ENCODE assay signal across 20 mouse cellular contexts in genomic region chr7:139342809-139343208, GRCm38 (mm10). TPM values are rescaled to one million over a fixed set of nuclear protein-coding genes. Genes with fewer than 3 reads are reported as not detected.
DNase-seq lines count a peak whose midpoint lies in the region; ATAC-seq and TF ChIP-seq lines count a peak whose summit lies in the region.
"Had no signal": no experiment of that assay in that cellular context is flagged by ENCODE, and none has a peak within 500 bp of the region (broad histone marks: within the 10 kb centered on the region; RNA-seq: fewer than 3 reads in every experiment).

No protein-coding gene starts in this region.

- H3K9ac ChIP-seq in heart, postnatal 0 days (replicated peaks; ENCODE audit: low read depth, low read length): no peak overlapping the region
- no peak overlapping the region for H3K9ac ChIP-seq in intestine, postnatal 0 days (ENCODE audit: low read depth, low read length)
- H3K9ac ChIP-seq in stomach, postnatal 0 days (ENCODE audit: low read length): no peak overlapping the region
- H3K9ac ChIP-seq: embryonic facial prominence, embryonic 13.5 days; forebrain, embryonic 12.5 days; hindbrain, embryonic 14.5 days had no signal

- no peaks in the 10 kb centered on the region for H3K9me3 ChIP-seq in heart, postnatal 0 days (replicated peaks; ENCODE audit: control insufficient read depth, low read length)
- H3K9me3 ChIP-seq in intestine, postnatal 0 days (ENCODE audit: control insufficient read depth): no peaks in the 10 kb centered on the region
- no peaks in the 10 kb centered on the region for H3K9me3 ChIP-seq in stomach, postnatal 0 days (ENCODE audit: control insufficient read depth, low read length)
- H3K9me3 ChIP-seq: embryonic facial prominence, embryonic 13.5 days; forebrain, embryonic 12.5 days; heart, embryonic 10.5 days; hindbrain, embryonic 10.5 days had no signal

- H3K4me3 ChIP-seq in heart, postnatal 0 days (ENCODE audit: low read depth, low read length): no peak overlapping the region
- H3K4me3 ChIP-seq in lung, adult 2 months (replicated peaks; ENCODE audit: extremely low read depth, low read depth, low read length): no peak overlapping the region
- H3K4me3 ChIP-seq in intestine, postnatal 0 days (ENCODE audit: low read depth, low read length): no peak overlapping the region
- no peak overlapping the region for H3K4me3 ChIP-seq in stomach, postnatal 0 days (ENCODE audit: low read depth, low read length)
- H3K4me3 ChIP-seq: embryonic facial prominence, embryonic 13.5 days; forebrain, embryonic 12.5 days; heart, embryonic 10.5 days; hindbrain, embryonic 10.5 days had no signal

- no peak for TF ChIP-seq EP300 in heart, postnatal 0 days (IDR thresholded peaks at IDR 0.05; ENCODE audit: low read depth)
- no peak for TF ChIP-seq EP300 in stomach, postnatal 0 days (optimal IDR thresholded peaks at IDR 0.05)

- no peak for TF ChIP-seq POLR2A in lung, adult 2 months (IDR thresholded peaks at IDR 0.05; ENCODE audit: borderline replicate concordance, extremely low read depth, low read depth, low read length)

- TF ChIP-seq CTCF in heart, postnatal 0 days (IDR thresholded peaks at IDR 0.05; ENCODE audit: low read depth): no peak
- TF ChIP-seq CTCF in lung, adult 2 months (IDR thresholded peaks at IDR 0.05; ENCODE audit: insufficient read depth, low read length): no peak
- no peak for TF ChIP-seq CTCF in intestine, postnatal 0 days (IDR thresholded peaks at IDR 0.05; ENCODE audit: low read depth)
- no peak for TF ChIP-seq CTCF in stomach, postnatal 0 days (IDR thresholded peaks at IDR 0.05; ENCODE audit: low read depth)

- H3K4me1 ChIP-seq in heart, postnatal 0 days (ENCODE audit: control insufficient read depth, insufficient read depth): peaks cover 15% of the 10 kb centered on the region; the same call in 1 of the 2 replicates
- H3K4me1 ChIP-seq in lung, adult 2 months (ENCODE audit: control insufficient read depth, insufficient read depth, low read length): peaks cover 3% of the 10 kb centered on the region
- peaks cover 8% of the 10 kb centered on the region; the same call in 1 of the 2 replicates for H3K4me1 ChIP-seq in intestine, postnatal 0 days (replicated peaks; ENCODE audit: control insufficient read depth, insufficient read depth, low read length)
- peaks cover 4% of the 10 kb centered on the region; the same call in 1 of the 2 replicates for H3K4me1 ChIP-seq in stomach, postnatal 0 days (replicated peaks; ENCODE audit: control insufficient read depth, insufficient read depth)

- no peak for DNase-seq in heart, postnatal 0 days (ENCODE audit: low spot score)
- no peak for DNase-seq in heart, postnatal 14 days
- peak; percentile 11 for DNase-seq in lung, adult 2 months
- no peak for DNase-seq in lung, postnatal 4 days
- peak; percentile 60 for DNase-seq in stomach, postnatal 0 days (ENCODE audit: low spot score)
- DNase-seq in thymus, postnatal 4 days: no peak
- DNase-seq: adrenal gland, adult 8-10 months; adrenal gland, postnatal 36 days; cerebellum, adult 11-12 months; cerebellum, adult 9-11 months; cerebellum, postnatal 36 days; gastrocnemius, postnatal 25 days had no signal

- 64% methylated on average over 5 of the region's 5 CpGs for WGBS in heart, postnatal 0 days
- 43% methylated on average over 5 of the region's 5 CpGs for WGBS in lung, adult 2 months
- 41% methylated on average over 5 of the region's 5 CpGs for WGBS in intestine, postnatal 0 days
- 40% methylated on average over 5 of the region's 5 CpGs for WGBS in stomach, postnatal 0 days

- peak; percentile 45; the same call in 1 of the 2 replicates for ATAC-seq in heart, postnatal 0 days (ENCODE audit: insufficient read depth, low read depth)
- peak; percentile 72 for ATAC-seq in intestine, postnatal 0 days
- ATAC-seq in stomach, postnatal 0 days (ENCODE audit: low FRiP score, low TSS enrichment): peak; percentile 43; the same call in 1 of the 2 replicates
- ATAC-seq: forebrain, embryonic 16.5 days had no signal

- H3K4me2 ChIP-seq in heart, postnatal 0 days (ENCODE audit: low read depth, low read length): no peak overlapping the region
- H3K4me2 ChIP-seq in intestine, postnatal 0 days (replicated peaks; ENCODE audit: low read depth): no peak overlapping the region
- H3K4me2 ChIP-seq in stomach, postnatal 0 days (replicated peaks; ENCODE audit: low read depth): no peak overlapping the region
- H3K4me2 ChIP-seq: embryonic facial prominence, embryonic 13.5 days; forebrain, embryonic 12.5 days; hindbrain, embryonic 14.5 days had no signal

- H3K27ac ChIP-seq in heart, postnatal 0 days (ENCODE audit: low read depth): no peak overlapping the region
- no peak overlapping the region for H3K27ac ChIP-seq in intestine, postnatal 0 days (ENCODE audit: low read depth, low read length)
- no peak overlapping the region for H3K27ac ChIP-seq in stomach, postnatal 0 days (replicated peaks)
- H3K27ac ChIP-seq: embryonic facial prominence, embryonic 13.5 days; forebrain, embryonic 12.5 days; heart, embryonic 10.5 days; hindbrain, embryonic 10.5 days; hindbrain, embryonic 14.5 days had no signal

- no peaks in the 10 kb centered on the region for H3K36me3 ChIP-seq in heart, postnatal 0 days (replicated peaks; ENCODE audit: control insufficient read depth, insufficient read depth, low read length)
- H3K36me3 ChIP-seq in intestine, postnatal 0 days (ENCODE audit: control insufficient read depth, insufficient read depth): no peaks in the 10 kb centered on the region
- no peaks in the 10 kb centered on the region for H3K36me3 ChIP-seq in stomach, postnatal 0 days (ENCODE audit: control insufficient read depth, insufficient read depth, low read length)
- H3K36me3 ChIP-seq: embryonic facial prominence, embryonic 13.5 days; forebrain, embryonic 12.5 days; G1E; heart, embryonic 10.5 days; hindbrain, embryonic 10.5 days had no signal

- no peaks in the 10 kb centered on the region for H3K27me3 ChIP-seq in heart, postnatal 0 days (ENCODE audit: control insufficient read depth, insufficient read depth, low read length)
- H3K27me3 ChIP-seq in intestine, postnatal 0 days (replicated peaks; ENCODE audit: control insufficient read depth, insufficient read depth, low read length): no peaks in the 10 kb centered on the region
- H3K27me3 ChIP-seq in stomach, postnatal 0 days (ENCODE audit: control insufficient read depth, insufficient read depth, low read length): no peaks in the 10 kb centered on the region; the same call in 1 of the 2 replicates
- H3K27me3 ChIP-seq: embryonic facial prominence, embryonic 13.5 days; forebrain, embryonic 12.5 days had no signal

- intact Hi-C loops in heart, postnatal 14 days (cut with DNase I): no loop called here

RNA-seq across cellular contexts. Expression of gene Inpp5a, which starts 46.1 kb away (rescaled TPM):
- total RNA-seq in heart, postnatal 0 days (2014; rRNA removed; ENCODE audit: low replicate concordance): 43.4 and 44.1 TPM in 2 replicates
- polyA plus RNA-seq in heart, postnatal 0 days (2015; fragmentation: Nextera tagmentation; extraction: Ambion mirVana): 57.9 and 65.2 TPM in 2 replicates
- 100 to 1,000 TPM; 201 to 215 TPM for total RNA-seq in heart, postnatal 14 days (2021)
- polyA plus RNA-seq in lung, adult 2 months (2012; rRNA removed): 52.1 and 61.0 TPM in 2 replicates
- 29.1 and 32.9 TPM in 2 replicates for polyA plus RNA-seq in intestine, postnatal 0 days (2015; fragmentation: Nextera tagmentation; extraction: Ambion mirVana)
- polyA plus RNA-seq in stomach, postnatal 0 days (2015; fragmentation: Nextera tagmentation; extraction: Ambion mirVana): 25.4 and 27.6 TPM in 2 replicates

Comparison
In these comparisons a context has a peak if more than half of its experiments do, and no peak if none do; other contexts are left out.
1. DNase-seq: peak in lung, adult 2 months (single experiment) and stomach, postnatal 0 days (single experiment); none in heart, postnatal 0 days (single experiment), heart, postnatal 14 days (0 of 2), lung, postnatal 4 days (0 of 2) and thymus, postnatal 4 days (single experiment).
2. Peak in every context shown above with its lines, with median percentiles within 50 percentile points of each other: ATAC-seq.